Mouse (Mus musculus) thymus, adult 18-20 months (tissue): ENCODE measurements around the gene Mark4.

Experiments used
- DNase-seq, 2 experiments: peaks; one replicate each; pipeline ENCODE4 v3.0.0; 2022; ENCODE audit warnings: mixed read lengths in 2 of 2

Mark4 gene

GRCm38 (mm10) chr7:19468279-19468678 is 9.7 kb upstream of the Mark4 start:
- no peak for DNase-seq

GRCm38 (mm10) chr7:19467638-19468037 is 9.0 kb upstream of the Mark4 start:
- DNase-seq, result no peak

GRCm38 (mm10) chr7:19466602-19467145 is 8.1 kb upstream of the Mark4 start:
- DNase-seq, result no peak

- DNase-seq, result no peak
Measured at GRCm38 (mm10) chr7:19464367-19465307, 6.0 kb upstream of the Mark4 start.

- DNase-seq, result no peak
Measured at GRCm38 (mm10) chr7:19462884-19463381, 4.3 kb upstream of the Mark4 start, which contains the start of gene Exoc3l2. TSS of gene Exoc3l2 (plus strand) at chr7:19463331.

GRCm38 (mm10) chr7:19462443-19462842 is 3.8 kb upstream of the Mark4 start:
- DNase-seq, result no peak

GRCm38 (mm10) chr7:19461488-19461887 is 2.9 kb upstream of the Mark4 start:
- DNase-seq, result no peak

GRCm38 (mm10) chr7:19460500-19460899 is 1.9 kb upstream of the Mark4 start:
- DNase-seq, result no peak

- DNase-seq, result no peak
Measured at GRCm38 (mm10) chr7:19459144-19459870, 686 bp upstream of the Mark4 start.

GRCm38 (mm10) chr7:19458072-19458486 is 542 bp downstream of the Mark4 start:
- DNase-seq, result peak; percentile 71 to 73

GRCm38 (mm10) chr7:19457414-19458071 is 1.1 kb downstream of the Mark4 start:
- no peak for DNase-seq

GRCm38 (mm10) chr7:19456628-19457027 is 2.0 kb downstream of the Mark4 start:
- no peak for DNase-seq

- DNase-seq, result no peak
Measured at GRCm38 (mm10) chr7:19455819-19456495, 2.7 kb downstream of the Mark4 start.

- DNase-seq, result no peak
Measured at GRCm38 (mm10) chr7:19455186-19455585, 3.4 kb downstream of the Mark4 start.

- DNase-seq, result no peak
Measured at GRCm38 (mm10) chr7:19449165-19449564, 9.5 kb downstream of the Mark4 start.

- DNase-seq, result no peak
Measured at GRCm38 (mm10) chr7:19447689-19448088, 10.9 kb downstream of the Mark4 start.

- no peak for DNase-seq
Measured at GRCm38 (mm10) chr7:19444801-19445200, 13.8 kb downstream of the Mark4 start.

- no peak for DNase-seq
Measured at GRCm38 (mm10) chr7:19443344-19443743, 15.3 kb downstream of the Mark4 start.

- no peak for DNase-seq
Measured at GRCm38 (mm10) chr7:19441448-19442091, 17.1 kb downstream of the Mark4 start.

GRCm38 (mm10) chr7:19437048-19437447 is 21.6 kb downstream of the Mark4 start:
- no peak for DNase-seq

- DNase-seq, result no peak
Measured at GRCm38 (mm10) chr7:19436276-19436675, 22.3 kb downstream of the Mark4 start.

GRCm38 (mm10) chr7:19432475-19432874 is 26.1 kb downstream of the Mark4 start:
- no peak for DNase-seq
